Mouse (Mus musculus): ENCODE results near the gene Acsl1. TPM values are rescaled to one million over a fixed set of nuclear protein-coding genes. Genes with fewer than 3 reads are reported as not detected.

The Acsl1 gene
- polyA plus RNA-seq, 1 experiment from 2014 or later, result 8.4 TPM

- Histone ChIP-seq H3K27me3 (0 out of 2 replicates have a peak, but pooled peaks cover 3% of the 10 kb centered on the region), H3K9me3 (peaks cover 3% of the 10 kb centered on the region), H3K9ac (replicated peaks) (no peak overlapping the region), H3K4me3 (replicated peaks) (no peak overlapping the region), H3K36me3 (no peaks in the 10 kb centered on the region), H3K4me2 (no peak overlapping the region), H3K4me1 (replicated peaks) (no peaks in the 10 kb centered on the region), H3K27ac (no peak overlapping the region)
- no peak for ATAC-seq (ENCODE audit: insufficient number of reproducible peaks, insufficient read depth, low FRiP score, low TSS enrichment, low read depth)
- WGBS, result 77% methylated on average over 4 of the region's 4 CpGs
These were observed 21.8 kb upstream of the Acsl1 start for GRCm38 (mm10) chr8:46449063-46449462.

- no peak overlapping the region for H3K4me3 ChIP-seq (replicated peaks)
- H3K4me2 ChIP-seq, result no peak overlapping the region
- no peak overlapping the region for H3K9ac ChIP-seq (replicated peaks)
- peaks cover 9% of the 10 kb centered on the region for H3K9me3 ChIP-seq
- 0 out of 2 replicates have a peak, but pooled peaks cover 3% of the 10 kb centered on the region for H3K27me3 ChIP-seq
- H3K27ac ChIP-seq, result no peak overlapping the region
- no peaks in the 10 kb centered on the region for H3K4me1 ChIP-seq (replicated peaks)
- WGBS, result 59% methylated on average over 8 of the region's 8 CpGs
- no peaks in the 10 kb centered on the region for H3K36me3 ChIP-seq
- ATAC-seq (ENCODE audit: insufficient number of reproducible peaks, insufficient read depth, low FRiP score, low TSS enrichment, low read depth), result no peak
These were observed 21.1 kb upstream of the Acsl1 start for GRCm38 (mm10) chr8:46449723-46450251.

- no peak for ATAC-seq (ENCODE audit: insufficient number of reproducible peaks, insufficient read depth, low FRiP score, low TSS enrichment, low read depth)
- Histone ChIP-seq H3K4me1 (replicated peaks) (no peaks in the 10 kb centered on the region), H3K36me3 (no peaks in the 10 kb centered on the region), H3K9ac (replicated peaks) (no peak overlapping the region), H3K27me3 (no peaks in the 10 kb centered on the region), H3K4me2 (no peak overlapping the region), H3K9me3 (peaks cover 9% of the 10 kb centered on the region), H3K4me3 (replicated peaks) (no peak overlapping the region), H3K27ac (no peak overlapping the region)
- 49% methylated on average over 6 of the region's 6 CpGs for WGBS
These were observed 12.5 kb upstream of the Acsl1 start for GRCm38 (mm10) chr8:46458215-46458811.

DNA sequence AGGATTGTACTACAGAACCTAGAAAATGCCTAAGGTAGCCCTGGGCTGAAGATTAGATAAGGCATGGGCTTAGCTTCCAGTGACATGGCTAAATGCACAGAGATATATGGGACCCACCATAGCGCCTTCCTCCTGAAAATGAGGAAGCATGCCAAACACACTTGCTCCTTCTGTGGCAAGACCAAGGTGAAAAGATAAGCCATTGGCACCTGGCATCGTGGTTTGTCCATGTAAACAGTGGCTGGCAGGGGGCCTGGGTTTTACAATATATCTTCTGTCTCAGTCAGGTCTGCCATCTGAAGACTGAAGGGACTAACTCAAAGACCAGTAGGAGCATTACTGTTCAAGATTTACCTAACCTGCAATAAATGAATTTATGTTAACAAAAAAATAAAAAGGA is 2.4 kb upstream of the Acsl1 start:
- WGBS, result 81% methylated on average over 2 of the region's 2 CpGs
- Histone ChIP-seq H3K36me3 (no peaks in the 10 kb centered on the region), H3K4me2 (no peak overlapping the region), H3K27me3 (peaks cover 4% of the 10 kb centered on the region; the same call in 1 of the 2 replicates), H3K9me3 (no peaks in the 10 kb centered on the region), H3K4me1 (replicated peaks) (no peaks in the 10 kb centered on the region; the same call in 1 of the 2 replicates), H3K4me3 (replicated peaks) (no peak overlapping the region), H3K9ac (replicated peaks) (no peak overlapping the region), H3K27ac (no peak overlapping the region)
- no peak for ATAC-seq (ENCODE audit: insufficient number of reproducible peaks, insufficient read depth, low FRiP score, low TSS enrichment, low read depth)

DNA sequence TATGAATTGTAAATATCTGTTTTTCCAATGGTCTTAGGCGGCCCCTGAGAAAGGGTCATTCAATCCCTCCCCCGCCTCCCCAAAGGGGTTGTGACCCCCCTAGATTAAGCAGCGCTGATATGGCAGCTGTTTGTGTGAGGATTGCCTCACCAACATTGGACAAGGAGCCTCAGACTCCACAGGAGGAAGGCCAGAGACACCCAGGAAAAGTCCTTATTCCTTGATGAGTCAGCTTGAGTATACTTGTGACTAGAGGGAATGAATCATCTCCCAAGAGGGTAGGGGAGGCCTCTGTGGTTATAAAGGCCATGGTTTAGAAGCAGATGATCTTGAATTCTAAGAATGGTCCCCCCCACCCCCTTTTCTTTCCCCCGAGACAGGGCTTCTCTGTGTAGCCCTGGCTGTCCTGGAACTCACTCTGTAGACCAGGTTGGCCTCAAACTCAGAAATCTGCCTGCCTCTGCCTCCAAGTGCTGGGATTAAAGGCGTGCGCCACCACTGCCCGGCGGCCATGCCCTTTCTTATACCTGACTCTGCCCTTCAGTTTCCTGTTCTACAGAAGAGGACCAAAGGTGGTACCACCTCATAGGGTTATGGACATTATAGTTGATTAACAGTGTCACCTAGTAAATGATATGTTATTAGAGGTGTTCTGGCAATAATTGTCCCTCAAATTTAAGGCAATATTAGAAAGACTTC is 1.6 kb upstream of the Acsl1 start:
- H3K27ac ChIP-seq, result no peak overlapping the region
- H3K4me3 ChIP-seq (replicated peaks), result no peak overlapping the region
- no peak overlapping the region for H3K4me2 ChIP-seq
- H3K27me3 ChIP-seq, result peaks cover 4% of the 10 kb centered on the region; the same call in 1 of the 2 replicates
- 90% methylated on average over 8 of the region's 8 CpGs for WGBS
- no peaks in the 10 kb centered on the region for H3K9me3 ChIP-seq
- H3K36me3 ChIP-seq, result no peaks in the 10 kb centered on the region
- H3K9ac ChIP-seq (replicated peaks), result no peak overlapping the region
- H3K4me1 ChIP-seq (replicated peaks), result no peaks in the 10 kb centered on the region; the same call in 1 of the 2 replicates
- no peak for ATAC-seq (ENCODE audit: insufficient number of reproducible peaks, insufficient read depth, low FRiP score, low TSS enrichment, low read depth)

DNA sequence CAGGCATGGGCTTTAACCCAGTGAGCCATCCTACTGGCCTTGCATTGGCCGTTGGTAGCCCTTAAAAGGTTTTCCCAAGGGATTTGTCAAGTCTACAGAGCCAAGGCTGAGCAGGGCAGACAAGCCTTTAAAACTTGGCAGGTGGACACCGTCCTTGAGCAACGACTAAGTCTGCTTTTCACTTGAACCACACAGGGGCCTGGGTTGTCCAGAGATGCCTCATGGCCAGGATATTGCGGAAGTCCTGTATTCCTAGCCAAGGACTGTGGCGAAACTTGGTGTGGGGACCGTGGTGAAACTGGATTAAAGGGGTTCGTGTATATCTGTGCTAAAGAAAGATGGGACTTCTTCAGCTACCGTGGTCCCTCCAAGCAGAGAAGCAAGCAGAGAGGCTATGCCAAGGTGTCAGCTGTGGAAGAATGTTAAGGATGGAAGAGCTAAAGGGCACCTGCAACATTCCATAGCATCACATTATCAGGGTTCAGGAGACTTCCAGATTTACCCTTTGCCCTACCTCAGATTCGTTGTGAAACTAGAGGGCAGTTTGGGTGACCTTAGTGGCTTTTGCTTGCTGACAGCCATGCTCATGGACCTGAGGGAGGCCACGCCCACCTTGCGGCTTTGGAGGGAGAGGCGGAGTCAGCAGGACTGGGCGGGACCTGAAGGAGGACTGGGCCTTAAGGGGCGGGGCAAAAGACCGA is 596 bp upstream of the Acsl1 start:
- Histone ChIP-seq H3K27ac (no peak overlapping the region), H3K4me2 (peak overlapping the region; percentile 94)
- ATAC-seq (ENCODE audit: insufficient number of reproducible peaks, insufficient read depth, low FRiP score, low TSS enrichment, low read depth), result peak; percentile 60

DNA sequence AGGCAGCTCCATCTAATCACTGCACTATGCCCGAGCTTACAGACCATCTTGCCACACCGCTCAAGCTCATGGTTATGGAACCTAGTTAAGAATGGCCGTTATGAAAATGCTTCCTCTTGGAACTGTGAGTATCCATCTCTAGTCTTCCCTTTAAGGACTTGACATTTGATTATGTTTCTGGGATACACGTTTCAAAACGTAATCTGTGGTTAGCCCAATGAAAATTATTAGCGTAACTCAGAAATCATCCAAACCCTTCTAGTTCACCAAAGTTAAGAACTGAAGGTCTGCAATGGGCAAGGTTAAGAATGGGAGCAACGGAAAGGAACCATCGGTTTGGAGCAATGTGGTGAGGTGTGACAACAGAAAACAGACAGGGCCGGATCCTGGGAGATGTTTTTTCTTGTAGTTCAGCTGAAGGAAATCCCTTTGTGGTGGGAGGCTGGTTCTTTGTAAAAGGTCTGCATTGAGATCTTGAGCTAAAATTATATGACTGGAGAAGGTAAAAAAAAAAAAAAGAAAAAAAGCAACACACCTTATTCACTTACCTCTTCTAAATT is 1.2 kb downstream of the Acsl1 start:
- Histone ChIP-seq H3K9ac (replicated peaks) (peak overlapping the region; percentile 79), H3K4me3 (replicated peaks) (peak overlapping the region; percentile 81), H3K27ac (no peak overlapping the region), H3K9me3 (no peaks in the 10 kb centered on the region), H3K4me1 (replicated peaks) (no peaks in the 10 kb centered on the region; the same call in 1 of the 2 replicates), H3K4me2 (peak overlapping the region; percentile 94), H3K36me3 (no peaks in the 10 kb centered on the region), H3K27me3 (peaks cover 4% of the 10 kb centered on the region; the same call in 1 of the 2 replicates)
- 44% methylated on average over 9 of the region's 9 CpGs for WGBS
- ATAC-seq (ENCODE audit: insufficient number of reproducible peaks, insufficient read depth, low FRiP score, low TSS enrichment, low read depth), result no peak

More for the DNA sequence above, 596 bp upstream of the Acsl1 start:
- Histone ChIP-seq H3K36me3 (no peaks in the 10 kb centered on the region), H3K4me3 (replicated peaks) (peak overlapping the region; percentile 81), H3K9me3 (no peaks in the 10 kb centered on the region), H3K27me3 (peaks cover 4% of the 10 kb centered on the region; the same call in 1 of the 2 replicates), H3K9ac (replicated peaks) (no peak overlapping the region), H3K4me1 (replicated peaks) (no peaks in the 10 kb centered on the region; the same call in 1 of the 2 replicates)
- 42% methylated on average over 15 of the region's 15 CpGs for WGBS

GRCm38 (mm10) chr8:46474120-46474519 is 3.3 kb downstream of the Acsl1 start:
- Histone ChIP-seq H3K9me3 (no peaks in the 10 kb centered on the region), H3K27ac (no peak overlapping the region), H3K27me3 (peaks cover 4% of the 10 kb centered on the region; the same call in 1 of the 2 replicates), H3K4me2 (no peak overlapping the region), H3K9ac (replicated peaks) (no peak overlapping the region), H3K4me3 (replicated peaks) (no peak overlapping the region), H3K36me3 (no peaks in the 10 kb centered on the region), H3K4me1 (replicated peaks) (no peaks in the 10 kb centered on the region; the same call in 1 of the 2 replicates)
- 93% methylated on average over 3 of the region's 3 CpGs for WGBS
- no peak for ATAC-seq (ENCODE audit: insufficient number of reproducible peaks, insufficient read depth, low FRiP score, low TSS enrichment, low read depth)

DNA sequence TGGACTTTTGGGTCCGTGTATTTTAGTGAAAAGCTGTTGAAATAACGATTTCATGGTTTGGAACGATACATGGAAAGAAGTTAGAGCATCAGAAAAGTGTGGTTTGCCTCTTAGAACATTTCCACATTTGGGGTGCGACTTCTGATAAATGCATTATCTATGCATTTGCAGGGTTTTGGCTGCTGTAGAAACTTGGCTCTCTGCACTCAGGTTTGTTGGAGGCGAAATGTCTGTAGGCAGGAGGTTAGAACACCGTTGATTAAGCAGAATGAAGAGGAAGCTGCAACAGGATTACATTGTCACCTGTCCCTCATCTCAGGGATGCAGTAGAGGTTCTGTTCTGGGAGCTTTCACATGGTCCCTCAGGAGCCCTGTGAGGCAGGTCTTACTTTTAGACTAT is 3.8 kb downstream of the Acsl1 start:
- 89% methylated on average over 6 of the region's 6 CpGs for WGBS
- Histone ChIP-seq H3K36me3 (no peaks in the 10 kb centered on the region), H3K9me3 (no peaks in the 10 kb centered on the region), H3K4me2 (no peak overlapping the region), H3K4me1 (replicated peaks) (peaks cover 3% of the 10 kb centered on the region), H3K4me3 (replicated peaks) (no peak overlapping the region), H3K9ac (replicated peaks) (no peak overlapping the region), H3K27ac (no peak overlapping the region), H3K27me3 (peaks cover 4% of the 10 kb centered on the region; the same call in 1 of the 2 replicates)
- no peak for ATAC-seq (ENCODE audit: insufficient number of reproducible peaks, insufficient read depth, low FRiP score, low TSS enrichment, low read depth)

GRCm38 (mm10) chr8:46475404-46475803 is 4.6 kb downstream of the Acsl1 start:
- Histone ChIP-seq H3K9me3 (no peaks in the 10 kb centered on the region), H3K4me2 (no peak overlapping the region), H3K9ac (replicated peaks) (no peak overlapping the region), H3K4me3 (replicated peaks) (no peak overlapping the region), H3K4me1 (replicated peaks) (peaks cover 11% of the 10 kb centered on the region), H3K27me3 (peaks cover 4% of the 10 kb centered on the region; the same call in 1 of the 2 replicates), H3K36me3 (no peaks in the 10 kb centered on the region), H3K27ac (no peak overlapping the region)
- ATAC-seq (ENCODE audit: insufficient number of reproducible peaks, insufficient read depth, low FRiP score, low TSS enrichment, low read depth), result no peak
- WGBS, result 84% methylated on average over 11 of the region's 11 CpGs

DNA sequence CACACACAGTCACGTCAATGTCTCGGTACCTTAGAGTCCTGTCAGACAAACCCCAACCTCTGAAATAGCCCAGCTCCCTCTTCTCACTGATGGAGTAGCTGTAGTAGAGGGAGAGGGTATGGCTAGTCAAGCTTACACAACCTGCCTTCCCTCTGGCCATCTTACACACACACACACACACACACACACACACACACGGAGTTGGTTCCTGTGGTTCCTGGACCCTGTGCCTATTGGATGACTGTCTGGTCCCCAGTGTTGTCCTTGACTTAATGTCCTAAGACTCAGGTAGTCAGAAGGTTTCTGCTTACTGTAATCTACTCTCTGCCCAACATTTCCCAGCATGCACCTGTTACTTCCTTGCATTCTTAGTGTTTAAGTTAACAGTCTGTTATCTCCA is 5.1 kb downstream of the Acsl1 start:
- no peaks in the 10 kb centered on the region for H3K9me3 ChIP-seq
- H3K9ac ChIP-seq (replicated peaks), result no peak overlapping the region
- WGBS, result 86% methylated on average over 3 of the region's 3 CpGs
- no peaks in the 10 kb centered on the region for H3K36me3 ChIP-seq
- H3K4me1 ChIP-seq (replicated peaks), result peaks cover 16% of the 10 kb centered on the region
- no peak overlapping the region for H3K27ac ChIP-seq
- H3K4me2 ChIP-seq, result no peak overlapping the region
- H3K27me3 ChIP-seq, result peaks cover 4% of the 10 kb centered on the region; the same call in 1 of the 2 replicates
- no peak for ATAC-seq (ENCODE audit: insufficient number of reproducible peaks, insufficient read depth, low FRiP score, low TSS enrichment, low read depth)
- no peak overlapping the region for H3K4me3 ChIP-seq (replicated peaks)

All from limb, embryonic 12.5 days (tissue).